Mouse (Mus musculus): Measurements from ENCODE around the gene C3.

Gene C3

GRCm38 (mm10) chr17:57228014-57228413 lies at the start of gene C3:
C3 (minus strand) TSS chr17:57228136.
- in situ Hi-C loops (cut with MboI, MseI) = no loop called here

- in situ Hi-C loops (cut with MboI, MseI) = loop anchor here (25.0 kb wide), 3 partner anchors 814 to 1564 kb away; partner anchors contain the start of genes Fem1a (in 2 of the 2) and Pot1b (in 1 of the 2)
Observed at GRCm38 (mm10) chr17:57276634-57277121, 48.7 kb upstream of the C3 start.

GRCm38 (mm10) chr17:57275997-57276351 lies 48.0 kb upstream of the C3 start:
- in situ Hi-C loops (cut with MboI, MseI) = loop anchor here (25.0 kb wide), 3 partner anchors 814 to 1564 kb away; partner anchors contain the start of genes Fem1a (in 2 of the 2) and Pot1b (in 1 of the 2)

- in situ Hi-C loops (cut with MboI, MseI) = loop anchor here (25.0 kb wide), 3 partner anchors 813 to 1563 kb away; partner anchors contain the start of genes Fem1a (in 2 of the 2) and Pot1b (in 1 of the 2)
Observed at GRCm38 (mm10) chr17:57275111-57275996, 47.4 kb upstream of the C3 start.

- in situ Hi-C loops (cut with MboI, MseI) = loop anchor here (25.0 kb wide), 3 partner anchors 812 to 1562 kb away; partner anchors contain the start of genes Fem1a (in 2 of the 2) and Pot1b (in 1 of the 2)
Observed at GRCm38 (mm10) chr17:57274686-57275085, 46.8 kb upstream of the C3 start.

GRCm38 (mm10) chr17:57273846-57274245 lies 45.9 kb upstream of the C3 start:
- in situ Hi-C loops (cut with MboI, MseI) = no loop called here

- in situ Hi-C loops (cut with MboI, MseI) = no loop called here
Observed at GRCm38 (mm10) chr17:57271301-57271700, 43.4 kb upstream of the C3 start.

- in situ Hi-C loops (cut with MboI, MseI) = no loop called here
Observed at GRCm38 (mm10) chr17:57267556-57268126, 39.7 kb upstream of the C3 start.

GRCm38 (mm10) chr17:57264972-57265945 lies 37.3 kb upstream of the C3 start:
- in situ Hi-C loops (cut with MboI, MseI) = loop anchor here in 1 of 2 experiments (5.0 kb wide), 1 partner anchor 173 kb away; no protein-coding TSS in a partner anchor

- in situ Hi-C loops (cut with MboI, MseI) = loop anchor here in 1 of 2 experiments (5.0 kb wide), 1 partner anchor 172 kb away; no protein-coding TSS in a partner anchor
Observed at GRCm38 (mm10) chr17:57264164-57264563, 36.2 kb upstream of the C3 start.

GRCm38 (mm10) chr17:57262901-57263550 lies 35.1 kb upstream of the C3 start:
- in situ Hi-C loops (cut with MboI, MseI) = loop anchor here in 1 of 2 experiments (5.0 kb wide), 1 partner anchor 171 kb away; no protein-coding TSS in a partner anchor

- in situ Hi-C loops (cut with MboI, MseI) = loop anchor here in 1 of 2 experiments (5.0 kb wide), 1 partner anchor 169 kb away; no protein-coding TSS in a partner anchor
Observed at GRCm38 (mm10) chr17:57261796-57262195, 33.9 kb upstream of the C3 start.

- in situ Hi-C loops (cut with MboI, MseI) = loop anchor here in 1 of 2 experiments (5.0 kb wide), 1 partner anchor 169 kb away; no protein-coding TSS in a partner anchor
Observed at GRCm38 (mm10) chr17:57261286-57261685, 33.4 kb upstream of the C3 start.

- in situ Hi-C loops (cut with MboI, MseI) = loop anchor here in 1 of 2 experiments (5.0 kb wide), 1 partner anchor 168 kb away; no protein-coding TSS in a partner anchor
Observed at GRCm38 (mm10) chr17:57260351-57260750, 32.4 kb upstream of the C3 start.

GRCm38 (mm10) chr17:57259742-57260141 lies 31.8 kb upstream of the C3 start:
- in situ Hi-C loops (cut with MboI, MseI) = loop anchor here in 1 of 2 experiments (5.0 kb wide), 1 partner anchor 167 kb away; no protein-coding TSS in a partner anchor

GRCm38 (mm10) chr17:57258191-57258590 lies 30.3 kb upstream of the C3 start:
- in situ Hi-C loops (cut with MboI, MseI) = no loop called here

- in situ Hi-C loops (cut with MboI, MseI) = no loop called here
Observed at GRCm38 (mm10) chr17:57256921-57257485, 29.1 kb upstream of the C3 start.

GRCm38 (mm10) chr17:57255354-57255753 lies 27.4 kb upstream of the C3 start:
- in situ Hi-C loops (cut with MboI, MseI) = no loop called here

- in situ Hi-C loops (cut with MboI, MseI) = no loop called here
Observed at GRCm38 (mm10) chr17:57253306-57253705, 25.4 kb upstream of the C3 start.

- in situ Hi-C loops (cut with MboI, MseI) = no loop called here
Observed at GRCm38 (mm10) chr17:57251431-57251830, 23.5 kb upstream of the C3 start.
